8 mouse cellular contexts compared by ENCODE assay signal in genomic region chr5:35105922-35106298, GRCm38 (mm10). TPM values are rescaled to one million over a fixed set of nuclear protein-coding genes. Genes with fewer than 3 reads are reported as not detected.
DNase-seq lines count a peak whose midpoint lies in the region; ATAC-seq and TF ChIP-seq lines count a peak whose summit lies in the region.

No protein-coding gene starts in this region.

- peak overlapping the region; percentile 10; the same call in 1 of the 2 replicates for H3K9ac ChIP-seq in liver, adult 2 months (ENCODE audit: low read depth, low read length)
- peak overlapping the region; percentile 87 for H3K9ac ChIP-seq in heart, embryonic 14.5 days (ENCODE audit: low read length)
- peak overlapping the region; percentile 35; the same call in 1 of the 2 replicates for H3K9ac ChIP-seq in liver, embryonic 15.5 days

- no peak for TF ChIP-seq POLR2A in liver, adult 2 months (IDR thresholded peaks at IDR 0.05; ENCODE audit: extremely low read depth, insufficient read depth, low read length)

- no peak overlapping the region for H3K27ac ChIP-seq in liver, adult 2 months (replicated peaks; ENCODE audit: insufficient read depth, low read depth, low read length)
- peak overlapping the region; percentile 58 to 82 for H3K27ac ChIP-seq in heart, embryonic 14.5 days (replicated peaks in 1 of 2; ENCODE audit: control insufficient read depth in 1 of 2, insufficient read depth in 1 of 2, low read depth in 2 of 2, low read length in 2 of 2)
- no peak overlapping the region for H3K27ac ChIP-seq in liver, embryonic 15.5 days (replicated peaks)

- H3K9me3 ChIP-seq in heart, embryonic 14.5 days (ENCODE audit: control insufficient read depth, low read length) = no peaks in the 10 kb centered on the region
- no peaks in the 10 kb centered on the region for H3K9me3 ChIP-seq in liver, embryonic 15.5 days (replicated peaks)

- WGBS in liver, adult 2 months = 11% methylated on average over 11 of the region's 11 CpGs
- 7% methylated on average over 11 of the region's 11 CpGs for WGBS in heart, embryonic 14.5 days
- WGBS in liver, embryonic 15.5 days (ENCODE audit: insufficient replicate concordance) = 9% methylated on average over 11 of the region's 11 CpGs

- H3K36me3 ChIP-seq in liver, adult 2 months (ENCODE audit: control insufficient read depth, insufficient read depth, low read length) = no peaks in the 10 kb centered on the region; the same call in 1 of the 2 replicates
- H3K36me3 ChIP-seq in heart, embryonic 14.5 days (ENCODE audit: control insufficient read depth, insufficient read depth, low read length) = peaks cover 18% of the 10 kb centered on the region
- H3K36me3 ChIP-seq in liver, embryonic 15.5 days (replicated peaks) = peaks cover 18% of the 10 kb centered on the region

- H3K4me3 ChIP-seq in liver, adult 2 months (ENCODE audit: insufficient read depth, low read depth, low read length) = peak overlapping the region; percentile 87
- H3K4me3 ChIP-seq in heart, embryonic 14.5 days (ENCODE audit: control insufficient read depth in 1 of 2, insufficient read depth in 1 of 2, low read depth in 1 of 2, low read length in 2 of 2) = peak overlapping the region; percentile 83 to 97
- peak overlapping the region; percentile 69 for H3K4me3 ChIP-seq in liver, embryonic 15.5 days (replicated peaks)

- H3K27me3 ChIP-seq in liver, adult 2 months (ENCODE audit: control insufficient read depth, insufficient read depth, low read length) = no peaks in the 10 kb centered on the region
- H3K27me3 ChIP-seq in heart, embryonic 14.5 days (ENCODE audit: control insufficient read depth, insufficient read depth, low read length) = no peaks in the 10 kb centered on the region
- H3K27me3 ChIP-seq in liver, embryonic 15.5 days = peaks cover 14% of the 10 kb centered on the region

- H3K4me1 ChIP-seq in liver, adult 2 months (ENCODE audit: control insufficient read depth, insufficient read depth, low read length) = peaks cover 7% of the 10 kb centered on the region
- H3K4me1 ChIP-seq in heart, embryonic 14.5 days (ENCODE audit: control insufficient read depth in 2 of 2, insufficient read depth in 2 of 2, low read length in 2 of 2) = peaks cover 13 to 17% of the 10 kb centered on the region in 2 experiments
- peaks cover 38% of the 10 kb centered on the region for H3K4me1 ChIP-seq in liver, embryonic 15.5 days (replicated peaks)

- peaks cover 10% of the 10 kb centered on the region for H3K79me2 ChIP-seq in liver, adult 2 months (ENCODE audit: control insufficient read depth, insufficient read depth, low read length)

- TF ChIP-seq CTCF in liver, adult 2 months (IDR thresholded peaks at IDR 0.05; ENCODE audit: low read depth, low read length) = no peak

- DNase-seq in liver, adult 2 months (ENCODE audit: extremely low read depth, low read depth, low spot score) = no peak
- DNase-seq in liver = no peak
- peak; percentile 85 for DNase-seq in cerebellum, adult 9-10 months
- DNase-seq in adrenal gland, adult 8-10 months = no peak
- no peak for DNase-seq in kidney, adult 8-10 months

- ATAC-seq in heart, embryonic 14.5 days (ENCODE audit: insufficient number of reproducible peaks, insufficient read depth, low FRiP score, low read depth) = peak; percentile 41
- peak; percentile 16 for ATAC-seq in liver, embryonic 15.5 days (ENCODE audit: insufficient read depth)
- no peak for ATAC-seq in inflammation-experienced regulatory T-cells, adult 6 months

- peak overlapping the region; percentile 86 for H3K4me2 ChIP-seq in heart, embryonic 14.5 days (ENCODE audit: low read length)
- H3K4me2 ChIP-seq in liver, embryonic 15.5 days = peak overlapping the region; percentile 80

RNA-seq across cellular contexts. Expression of gene Lrpap1, which starts 0.3 kb away (rescaled TPM):
- total RNA-seq in liver, adult 2 months (2014; rRNA removed) = 37.8 and 39.1 TPM in 2 replicates
- 22.4 and 22.7 TPM in 2 replicates for polyA plus RNA-seq in liver, adult 2 months (2012; rRNA removed)
- 124 and 150 TPM in 2 replicates for polyA plus RNA-seq in heart, embryonic 14.5 days (2014; fragmentation: Nextera tagmentation; extraction: Ambion mirVana)
- 77.9 and 82.8 TPM in 2 replicates for polyA plus RNA-seq in liver, embryonic 15.5 days (2015; fragmentation: Nextera tagmentation; extraction: Ambion mirVana)
- total RNA-seq in adrenal gland, adult 8-10 months (2022) = 100 to 1,000 TPM in 2 of 4 experiments, 10 to 100 TPM in 2; 98.6 to 149 (median 115) TPM
- polyA plus RNA-seq in inflammation-experienced regulatory T-cells, adult 6 months (2017; shearing (Covaris generic)) = 100 to 1,000 TPM; 101 to 114 (median 110) TPM

RNA-seq across cellular contexts. Expression of gene Dok7, which starts 49.3 kb away (rescaled TPM):
- not detected in 2 replicates for total RNA-seq in liver, adult 2 months (2014; rRNA removed)
- polyA plus RNA-seq in liver, adult 2 months (2012; rRNA removed) = not detected in 2 replicates
- 7.9 and 8.8 TPM in 2 replicates for polyA plus RNA-seq in heart, embryonic 14.5 days (2014; fragmentation: Nextera tagmentation; extraction: Ambion mirVana)
- polyA plus RNA-seq in liver, embryonic 15.5 days (2015; fragmentation: Nextera tagmentation; extraction: Ambion mirVana) = 0.15 and 0.22 TPM in 2 replicates
- total RNA-seq in adrenal gland, adult 8-10 months (2022) = 10 to 100 TPM in 2 of 4 experiments, 1 to 10 TPM in 2; 4.5 to 25.5 (median 15.6) TPM
- polyA plus RNA-seq in inflammation-experienced regulatory T-cells, adult 6 months (2017; shearing (Covaris generic)) = under 1 TPM in 1 of 3 experiments, not detected in 2; 0.95 TPM

Comparison
In these comparisons a context has a peak if more than half of its experiments do, and no peak if none do; other contexts are left out.
1. H3K27ac ChIP-seq: peak in heart, embryonic 14.5 days (2 of 2); none in liver, adult 2 months (single experiment) and liver, embryonic 15.5 days (single experiment).
2. H3K9ac ChIP-seq: peak in every context shown above with its lines; median percentile 87 in heart, embryonic 14.5 days; 35 in liver, embryonic 15.5 days; 10 in liver, adult 2 months.
3. Peak in every context shown above with its lines, with median percentiles within 50 percentile points of each other: H3K4me3 ChIP-seq.